Mouse (Mus musculus) right cerebral cortex, adult 18-20 months (tissue): Measurements from ENCODE around the gene Pnkd.

Experiments used
- DNase-seq: peaks from one replicate; pipeline ENCODE4 v3.0.0; 2022; ENCODE audit warnings: mixed read lengths

Gene Pnkd

GRCm38 (mm10) chr1:74362325-74363229 is 77.8 kb downstream of the Pnkd start:
- DNase-seq, result peak; percentile 25

- DNase-seq, result no peak
These were observed 78.7 kb downstream of the Pnkd start for GRCm38 (mm10) chr1:74363437-74363836.

GRCm38 (mm10) chr1:74364270-74364669 is 79.5 kb downstream of the Pnkd start:
- no peak for DNase-seq

- DNase-seq, result peak; percentile 53
These were observed 83.3 kb downstream of the Pnkd start for GRCm38 (mm10) chr1:74367886-74368645.

- no peak for DNase-seq
These were observed 85.3 kb downstream of the Pnkd start for GRCm38 (mm10) chr1:74370040-74370439.

GRCm38 (mm10) chr1:74373372-74373771 is 88.6 kb downstream of the Pnkd start:
- DNase-seq, result no peak

GRCm38 (mm10) chr1:74374980-74375379 is 90.2 kb downstream of the Pnkd start, which contains the start of gene Slc11a1:
Gene Slc11a1 (plus strand): TSS chr1:74375195.
- no peak for DNase-seq

GRCm38 (mm10) chr1:74375561-74375960 is 90.8 kb downstream of the Pnkd start:
- no peak for DNase-seq

GRCm38 (mm10) chr1:74376396-74376795 is 91.7 kb downstream of the Pnkd start:
- DNase-seq, result no peak

GRCm38 (mm10) chr1:74379058-74379504 is 94.4 kb downstream of the Pnkd start:
- DNase-seq, result no peak

GRCm38 (mm10) chr1:74380484-74380883 is 95.8 kb downstream of the Pnkd start:
- DNase-seq, result no peak

- no peak for DNase-seq
These were observed 96.9 kb downstream of the Pnkd start for GRCm38 (mm10) chr1:74381588-74382021.

GRCm38 (mm10) chr1:74383385-74383784 is 98.7 kb downstream of the Pnkd start:
- DNase-seq, result no peak

GRCm38 (mm10) chr1:74384525-74384924 is 99.8 kb downstream of the Pnkd start:
- no peak for DNase-seq

GRCm38 (mm10) chr1:74385064-74385463 is 100.3 kb downstream of the Pnkd start:
- no peak for DNase-seq

- no peak for DNase-seq
These were observed 100.8 kb downstream of the Pnkd start for GRCm38 (mm10) chr1:74385531-74385930.

GRCm38 (mm10) chr1:74386363-74386713 is 101.6 kb downstream of the Pnkd start:
- DNase-seq, result no peak

- peak; percentile 93 for DNase-seq
These were observed 102.1 kb downstream of the Pnkd start for GRCm38 (mm10) chr1:74386714-74387385.

GRCm38 (mm10) chr1:74387386-74387988 is 102.8 kb downstream of the Pnkd start:
- no peak for DNase-seq

GRCm38 (mm10) chr1:74388398-74388920 is 103.7 kb downstream of the Pnkd start:
- no peak for DNase-seq

GRCm38 (mm10) chr1:74389831-74390286 is 105.1 kb downstream of the Pnkd start:
- no peak for DNase-seq

GRCm38 (mm10) chr1:74390287-74390906 is 105.7 kb downstream of the Pnkd start:
- DNase-seq, result no peak
